Mouse (Mus musculus): ENCODE results near the gene Cyp2d22. TPM values are rescaled to one million over a fixed set of nuclear protein-coding genes. Genes with fewer than 3 reads are reported as not detected.

Cyp2d22 gene
- polyA plus RNA-seq, 1 experiment, result 0.08 TPM

DNA sequence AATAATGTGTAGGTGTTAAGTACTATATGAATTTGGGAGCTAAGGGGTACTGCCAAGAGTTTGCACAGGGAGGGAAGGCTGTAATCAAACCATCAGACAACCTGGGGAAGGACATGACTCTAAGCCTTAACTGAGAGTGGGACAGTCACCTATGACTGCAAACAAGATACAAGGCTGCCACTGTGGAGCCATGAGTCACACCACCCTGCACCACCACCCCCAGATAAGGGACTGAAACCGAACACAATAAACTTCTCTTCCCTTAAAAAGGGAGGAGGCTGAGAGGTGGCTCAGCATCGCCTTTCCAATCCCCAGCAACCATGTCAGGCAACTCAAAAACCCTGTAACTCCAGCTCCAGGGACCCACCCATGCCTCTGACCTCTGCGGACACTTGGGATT, 28.6 kb downstream of the Cyp2d22 start:
- Histone ChIP-seq H3K4me3 (replicated peaks) (no peak overlapping the region), H3K27me3 (ENCODE audit: control insufficient read depth) (no peaks in the 10 kb centered on the region), H3K4me1 (ENCODE audit: control insufficient read depth) (peaks cover 71% of the 10 kb centered on the region), H3K9me3 (ENCODE audit: control insufficient read depth, low read length) (peaks cover 6% of the 10 kb centered on the region), H3K36me3 (ENCODE audit: control insufficient read depth) (peaks cover 58% of the 10 kb centered on the region)
- no peak for TF ChIP-seq TAL1 (IDR thresholded peaks at IDR 0.05; ENCODE audit: low read length)
- no peak for TF ChIP-seq GATA1 (IDR thresholded peaks at IDR 0.05; ENCODE audit: low read length)

DNA sequence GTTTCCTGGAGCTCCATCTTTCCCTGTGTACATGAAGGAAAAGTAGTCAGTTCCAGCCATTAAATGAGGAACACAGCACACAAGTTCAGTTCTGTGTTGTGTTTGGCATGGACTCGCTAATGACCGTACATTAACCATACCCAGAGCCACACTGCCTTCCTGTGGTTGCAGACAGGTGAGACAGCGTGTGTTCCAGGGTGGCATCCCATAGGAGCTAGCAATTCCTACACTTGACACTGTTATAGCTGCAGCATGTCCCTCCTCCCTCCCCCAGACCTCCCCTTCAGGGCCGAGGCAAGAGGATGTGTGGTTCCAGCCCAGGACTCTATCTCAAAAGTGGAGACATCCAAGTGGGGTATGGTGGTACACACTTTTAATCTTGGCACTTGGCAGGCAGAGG, 29.7 kb downstream of the Cyp2d22 start:
- TF ChIP-seq GATA1 (IDR thresholded peaks at IDR 0.05; ENCODE audit: low read length), result no peak
- no peak for TF ChIP-seq TAL1 (IDR thresholded peaks at IDR 0.05; ENCODE audit: low read length)
- Histone ChIP-seq H3K4me1 (ENCODE audit: control insufficient read depth) (peaks cover 70% of the 10 kb centered on the region), H3K4me3 (replicated peaks) (no peak overlapping the region), H3K36me3 (ENCODE audit: control insufficient read depth) (peaks cover 61% of the 10 kb centered on the region), H3K27me3 (ENCODE audit: control insufficient read depth) (no peaks in the 10 kb centered on the region), H3K9me3 (ENCODE audit: control insufficient read depth, low read length) (peaks cover 2% of the 10 kb centered on the region)

DNA sequence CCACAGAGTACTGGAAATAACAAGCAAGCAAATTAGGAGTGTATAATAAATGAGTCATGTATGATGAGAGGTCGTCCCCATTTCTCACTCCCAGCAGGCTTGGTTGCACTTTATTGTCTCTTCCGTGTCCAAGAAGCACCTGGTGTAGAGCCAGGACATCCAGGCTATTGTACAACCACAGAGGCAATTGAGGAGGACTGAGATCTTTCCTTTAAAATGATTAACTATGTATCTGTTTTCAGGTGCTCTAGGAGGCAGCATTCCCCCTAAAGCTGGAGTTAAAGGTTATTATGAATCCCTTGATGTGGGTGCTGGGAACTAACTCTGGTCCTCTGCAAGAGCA, 31.1 kb downstream of the Cyp2d22 start:
- no peak for TF ChIP-seq TAL1 (IDR thresholded peaks at IDR 0.05; ENCODE audit: low read length)
- TF ChIP-seq GATA1 (IDR thresholded peaks at IDR 0.05; ENCODE audit: low read length), result no peak
- Histone ChIP-seq H3K9me3 (ENCODE audit: control insufficient read depth, low read length) (no peaks in the 10 kb centered on the region), H3K27me3 (ENCODE audit: control insufficient read depth) (no peaks in the 10 kb centered on the region), H3K4me3 (replicated peaks) (no peak overlapping the region), H3K36me3 (ENCODE audit: control insufficient read depth) (peaks cover 75% of the 10 kb centered on the region), H3K4me1 (ENCODE audit: control insufficient read depth) (peaks cover 75% of the 10 kb centered on the region)

DNA sequence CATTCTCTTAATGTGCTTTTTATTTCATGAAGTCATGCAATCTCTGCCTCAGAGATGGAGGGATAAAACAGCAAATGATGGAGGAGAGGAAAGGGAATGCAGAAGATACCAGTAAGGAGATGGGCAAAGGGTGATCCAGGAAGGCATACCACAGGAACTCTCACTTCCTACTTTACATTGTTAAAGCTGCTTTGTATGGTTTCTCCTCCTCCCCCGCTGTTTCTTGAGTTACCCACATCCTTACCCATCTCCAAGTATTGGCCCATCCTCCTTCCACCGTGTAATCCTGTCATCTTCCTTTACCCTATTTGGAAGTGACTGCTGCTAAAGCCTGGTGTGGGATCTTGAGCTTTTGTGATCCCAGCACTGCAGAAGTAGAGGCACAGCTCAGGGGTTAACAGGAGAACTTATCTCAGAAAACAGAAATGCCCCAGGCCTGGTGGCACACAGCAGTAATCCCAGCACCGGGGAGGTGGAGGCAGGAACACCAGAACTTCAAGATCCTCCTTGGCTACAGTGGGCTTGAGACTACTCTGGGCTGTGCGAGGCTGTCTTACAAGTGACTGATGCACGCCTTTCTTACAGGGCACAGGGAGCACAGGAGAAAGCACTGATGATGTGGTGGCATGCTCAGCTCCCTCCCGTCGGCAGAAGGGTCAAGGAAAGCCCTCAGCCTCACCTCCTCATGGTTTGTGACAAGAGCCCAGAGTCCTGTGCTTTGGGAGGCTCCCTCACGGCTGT, 31.6 kb downstream of the Cyp2d22 start:
- Histone ChIP-seq H3K36me3 (ENCODE audit: control insufficient read depth) (peaks cover 80% of the 10 kb centered on the region), H3K4me3 (replicated peaks) (no peak overlapping the region), H3K4me1 (ENCODE audit: control insufficient read depth) (peaks cover 79% of the 10 kb centered on the region), H3K9me3 (ENCODE audit: control insufficient read depth, low read length) (peaks cover 1% of the 10 kb centered on the region; the same call in 1 of the 2 replicates), H3K27me3 (ENCODE audit: control insufficient read depth) (no peaks in the 10 kb centered on the region)
- TF ChIP-seq TAL1 (IDR thresholded peaks at IDR 0.05; ENCODE audit: low read length) (no peak), GATA1 (IDR thresholded peaks at IDR 0.05; ENCODE audit: low read length) (no peak)

DNA sequence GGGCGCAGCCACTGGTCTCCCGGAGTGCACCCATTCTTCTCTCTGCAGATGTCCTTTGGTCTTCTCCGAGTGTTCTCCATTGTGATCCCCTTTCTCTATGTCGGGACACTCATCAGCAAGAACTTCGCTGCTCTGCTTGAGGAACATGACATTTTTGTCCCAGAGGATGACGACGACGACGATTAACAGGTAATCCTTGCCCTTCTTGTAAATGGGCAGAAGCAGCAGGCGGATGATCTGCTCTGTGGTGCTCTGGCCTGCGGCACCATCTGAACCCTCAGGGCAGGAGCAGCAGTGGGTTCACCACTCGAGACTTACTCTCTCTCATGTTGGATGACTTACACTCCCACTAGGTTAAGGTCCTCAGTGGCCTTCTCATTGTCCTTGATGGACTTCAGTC, 32.2 kb downstream of the Cyp2d22 start:
- Histone ChIP-seq H3K4me3 (replicated peaks) (peak overlapping the region; percentile 91), H3K4me1 (ENCODE audit: control insufficient read depth) (peaks cover 79% of the 10 kb centered on the region), H3K27me3 (ENCODE audit: control insufficient read depth) (no peaks in the 10 kb centered on the region), H3K9me3 (ENCODE audit: control insufficient read depth, low read length) (peaks cover 2% of the 10 kb centered on the region; the same call in 1 of the 2 replicates), H3K36me3 (ENCODE audit: control insufficient read depth) (peaks cover 86% of the 10 kb centered on the region)
- TF ChIP-seq TAL1 (IDR thresholded peaks at IDR 0.05; ENCODE audit: low read length), result no peak
- TF ChIP-seq GATA1 (IDR thresholded peaks at IDR 0.05; ENCODE audit: low read length), result no peak

DNA sequence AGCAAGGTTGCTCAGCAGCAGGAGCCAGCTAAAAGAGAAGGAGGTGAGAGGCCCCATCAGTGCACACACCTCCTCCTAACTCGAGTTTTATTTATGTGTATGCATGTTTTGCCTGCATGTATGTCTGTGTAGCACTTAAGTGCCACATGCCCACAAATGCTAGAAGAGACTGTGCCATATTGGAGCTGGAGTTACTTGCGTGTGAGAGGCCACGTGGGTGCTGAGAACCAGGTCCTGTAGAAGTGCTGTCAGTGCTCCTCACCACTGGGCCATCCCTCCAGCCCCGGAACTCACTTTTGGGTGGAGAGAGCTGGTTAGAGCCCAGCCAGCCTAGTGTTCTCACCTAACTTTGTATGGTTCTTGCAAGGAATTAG, 32.8 kb downstream of the Cyp2d22 start:
- peaks cover 88% of the 10 kb centered on the region for H3K36me3 ChIP-seq (ENCODE audit: control insufficient read depth)
- H3K9me3 ChIP-seq (ENCODE audit: control insufficient read depth, low read length), result peaks cover 2% of the 10 kb centered on the region; the same call in 1 of the 2 replicates
- peak overlapping the region; percentile 91 for H3K4me3 ChIP-seq (replicated peaks)
- H3K4me1 ChIP-seq (ENCODE audit: control insufficient read depth), result peaks cover 81% of the 10 kb centered on the region
- TF ChIP-seq GATA1 (IDR thresholded peaks at IDR 0.05; ENCODE audit: low read length), result no peak
- no peak for TF ChIP-seq TAL1 (IDR thresholded peaks at IDR 0.05; ENCODE audit: low read length)
- H3K27me3 ChIP-seq (ENCODE audit: control insufficient read depth), result no peaks in the 10 kb centered on the region

DNA sequence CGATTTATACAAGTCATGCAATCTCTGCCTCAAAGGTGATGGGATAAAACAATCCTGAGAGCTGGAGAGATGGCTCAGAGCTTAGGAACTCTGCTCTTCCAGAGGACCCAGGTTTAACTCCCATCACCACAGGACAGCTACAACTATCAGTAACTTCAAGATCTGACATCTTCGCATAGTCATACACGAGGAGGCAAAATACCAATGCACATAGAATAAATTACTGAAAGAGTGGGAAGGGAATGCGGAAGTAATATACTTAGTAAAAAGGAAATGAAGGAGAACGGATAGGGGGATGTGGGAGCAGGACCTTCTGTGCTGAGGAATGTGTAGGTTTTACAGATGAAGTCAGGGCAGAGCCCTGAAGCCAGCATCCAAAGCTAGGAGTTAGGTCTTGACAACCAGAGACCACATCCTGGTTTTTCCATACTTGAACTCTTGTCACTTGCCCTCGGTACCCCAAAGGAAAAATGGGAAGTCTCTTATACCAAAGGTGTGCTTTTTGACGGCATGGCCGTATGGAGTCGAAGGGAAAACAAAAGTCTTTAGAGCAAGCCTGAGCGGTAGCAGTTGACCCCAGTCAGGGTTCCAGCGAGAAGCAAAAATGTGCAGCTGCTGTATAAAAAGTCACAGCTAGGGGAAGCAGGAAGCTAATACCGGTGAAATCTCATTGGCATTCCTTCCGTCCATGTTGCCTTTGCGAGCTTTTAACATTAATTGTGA, 33.3 kb downstream of the Cyp2d22 start:
- Histone ChIP-seq H3K4me3 (replicated peaks) (peak overlapping the region; percentile 91), H3K27me3 (ENCODE audit: control insufficient read depth) (no peaks in the 10 kb centered on the region), H3K36me3 (ENCODE audit: control insufficient read depth) (peaks cover 88% of the 10 kb centered on the region), H3K4me1 (ENCODE audit: control insufficient read depth) (peaks cover 81% of the 10 kb centered on the region), H3K9me3 (ENCODE audit: control insufficient read depth, low read length) (peaks cover 2% of the 10 kb centered on the region; the same call in 1 of the 2 replicates)
- TF ChIP-seq GATA1 (IDR thresholded peaks at IDR 0.05; ENCODE audit: low read length) (no peak), TAL1 (IDR thresholded peaks at IDR 0.05; ENCODE audit: low read length) (no peak)

DNA sequence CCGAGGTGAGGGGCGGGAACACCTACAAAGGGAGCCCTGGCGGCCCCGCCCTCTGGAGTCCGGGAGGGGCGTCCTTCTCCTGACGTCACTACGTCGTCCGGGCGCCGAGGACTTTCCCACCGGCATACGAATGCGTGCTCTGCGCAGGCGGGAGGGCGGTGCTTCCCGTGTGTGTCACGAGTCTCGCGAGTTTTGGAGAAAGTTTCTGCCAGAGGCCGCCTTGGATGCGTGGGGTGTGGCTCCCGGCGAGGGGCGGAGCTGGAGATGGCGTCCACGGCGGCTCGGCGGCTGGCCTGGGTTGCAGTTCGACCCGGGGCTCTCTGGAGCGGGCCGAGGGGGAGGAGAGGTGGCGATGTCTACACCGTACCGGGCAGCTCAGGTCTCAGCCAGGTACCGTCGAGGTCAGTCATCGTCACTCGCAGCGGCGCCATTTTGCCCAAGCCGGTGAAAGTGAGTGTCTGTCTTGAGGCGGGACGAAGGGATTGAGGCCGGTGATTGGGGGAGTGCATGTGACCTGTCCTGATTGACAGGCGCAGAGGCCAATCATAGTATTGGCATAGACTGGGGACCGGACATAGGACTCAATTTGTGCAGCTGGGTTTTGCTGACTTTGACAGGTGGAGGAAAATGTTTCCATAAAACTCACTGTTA, 34.1 kb downstream of the Cyp2d22 start:
- Histone ChIP-seq H3K9me3 (ENCODE audit: control insufficient read depth, low read length) (peaks cover 2% of the 10 kb centered on the region; the same call in 1 of the 2 replicates), H3K4me1 (ENCODE audit: control insufficient read depth) (peaks cover 81% of the 10 kb centered on the region), H3K27me3 (ENCODE audit: control insufficient read depth) (no peaks in the 10 kb centered on the region), H3K36me3 (ENCODE audit: control insufficient read depth) (peaks cover 81% of the 10 kb centered on the region), H3K4me3 (replicated peaks) (peak overlapping the region; percentile 91)
- TF ChIP-seq GATA1 (IDR thresholded peaks at IDR 0.05; ENCODE audit: low read length), result no peak
- no peak for TF ChIP-seq TAL1 (IDR thresholded peaks at IDR 0.05; ENCODE audit: low read length)

DNA sequence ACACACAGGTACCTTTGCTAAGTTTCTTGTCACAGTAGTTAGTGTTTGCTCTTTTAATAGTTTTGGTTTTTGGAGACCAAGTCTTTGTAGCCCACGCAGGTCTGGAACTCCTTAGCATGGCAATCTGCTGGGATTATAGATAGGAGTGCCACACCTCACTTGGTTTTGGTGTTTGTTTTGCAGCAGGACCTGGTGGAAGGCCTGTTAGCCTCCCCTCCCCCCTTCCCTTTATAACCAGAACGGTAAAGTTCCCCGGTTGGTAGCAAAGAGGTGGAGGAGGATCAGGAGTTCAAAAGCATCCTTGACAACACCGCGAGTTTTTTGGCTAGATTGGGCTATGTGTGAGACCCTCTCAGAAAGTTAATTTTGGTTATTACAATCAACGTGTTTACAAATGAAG, 35.1 kb downstream of the Cyp2d22 start:
- H3K4me1 ChIP-seq (ENCODE audit: control insufficient read depth), result peaks cover 83% of the 10 kb centered on the region
- peak overlapping the region; percentile 91 for H3K4me3 ChIP-seq (replicated peaks)
- TF ChIP-seq GATA1 (IDR thresholded peaks at IDR 0.05; ENCODE audit: low read length) (no peak), TAL1 (IDR thresholded peaks at IDR 0.05; ENCODE audit: low read length) (no peak)
- H3K36me3 ChIP-seq (ENCODE audit: control insufficient read depth), result peaks cover 71% of the 10 kb centered on the region
- H3K9me3 ChIP-seq (ENCODE audit: control insufficient read depth, low read length), result peaks cover 2% of the 10 kb centered on the region; the same call in 1 of the 2 replicates
- no peaks in the 10 kb centered on the region for H3K27me3 ChIP-seq (ENCODE audit: control insufficient read depth)

Data from erythroblast, embryonic 14.5 days (primary cell).